Mouse (Mus musculus): Measurements from ENCODE around the gene Raet1d. TPM values are rescaled to one million over a fixed set of nuclear protein-coding genes. Genes with fewer than 3 reads are reported as not detected.

Raet1d gene
- polyA plus RNA-seq, 1 experiment from 2014 or later = 3.1 TPM

Other genes starting within 250 kb of the Raet1d start
- 2.3 and 4.0 TPM in 2 replicates for gene E030030I06Rik, start 211.3 kb upstream of the Raet1d start, polyA plus RNA-seq (2015; fragmentation: Nextera tagmentation; extraction: Ambion mirVana)
- 0.71 and 0.86 TPM in 2 replicates for gene Raet1e, start 202.0 kb upstream of the Raet1d start, polyA plus RNA-seq (2015; fragmentation: Nextera tagmentation; extraction: Ambion mirVana)
- 0.31 and 0.42 TPM in 2 replicates for gene H60b, start 202.0 kb upstream of the Raet1d start, polyA plus RNA-seq (2015; fragmentation: Nextera tagmentation; extraction: Ambion mirVana)

All from forebrain, embryonic 16.5 days (tissue).